Mouse (Mus musculus) frontal cortex, adult (tissue): Measurements from ENCODE around the gene Psmd11.

ENCODE experiments used
- ATAC-seq: cut with Nextera tagmentation; 2 replicates; pipeline ENCODE4 v1.9.2; 2017; ENCODE audit warnings: mild to moderate bottlenecking, moderate library complexity, mixed read lengths; ENCODE audit not compliant: low TSS enrichment

Psmd11 gene

GRCm38 (mm10) chr11:80505581-80505980, 77.2 kb downstream of the Psmd11 start:
- peak; percentile 32 for ATAC-seq

- no peak for ATAC-seq
These were observed 78.1 kb downstream of the Psmd11 start for GRCm38 (mm10) chr11:80506483-80506882.

GRCm38 (mm10) chr11:80507791-80508190, 79.4 kb downstream of the Psmd11 start:
- ATAC-seq, result no peak

- ATAC-seq, result 0 out of 2 replicates have a peak, but pooled peaks have one; percentile 24
These were observed 80.2 kb downstream of the Psmd11 start for GRCm38 (mm10) chr11:80508361-80509175.

GRCm38 (mm10) chr11:80509176-80509506, 80.7 kb downstream of the Psmd11 start:
- no peak for ATAC-seq

- no peak for ATAC-seq
These were observed 81.7 kb downstream of the Psmd11 start for GRCm38 (mm10) chr11:80510124-80510523.

- no peak for ATAC-seq
These were observed 84.1 kb downstream of the Psmd11 start for GRCm38 (mm10) chr11:80512313-80513056.

GRCm38 (mm10) chr11:80513796-80514195, 85.4 kb downstream of the Psmd11 start:
- no peak for ATAC-seq

GRCm38 (mm10) chr11:80515346-80515745, 86.9 kb downstream of the Psmd11 start:
- ATAC-seq, result no peak

- no peak for ATAC-seq
These were observed 87.5 kb downstream of the Psmd11 start for GRCm38 (mm10) chr11:80515895-80516294.

- ATAC-seq, result peak; percentile 85
These were observed 90.3 kb downstream of the Psmd11 start for GRCm38 (mm10) chr11:80518421-80519367.

- ATAC-seq, result no peak
These were observed 92.7 kb downstream of the Psmd11 start for GRCm38 (mm10) chr11:80521148-80521547.
